Mouse (Mus musculus) limb, embryonic 13.5 days (tissue): ENCODE measurements at regions not wholly inside any gene's neighbourhood (a gene's known extent, or its start where the extent isn't known, plus 50 kb on each side); places are given as distances from the start of the nearest gene placed in this dataset.
A peak's percentile ranks its signal among the peaks of the same experiment; 100 is the strongest.
"Not testable (repeated sequence)": the region's sequence is repeated elsewhere in the genome, so short reads cannot be mapped to it uniquely, and the experiment has no call there.

Experiments
- ATAC-seq: fragments of 200-750 bp; cut with Nextera tagmentation; 2 replicates; pipeline ENCODE4 v1.8.0; 2017; ENCODE audit warnings: low read depth, moderate number of reproducible peaks, moderate TSS enrichment; ENCODE audit not compliant: low FRiP score
- H3K27ac ChIP-seq: fragments of 300-500 bp; sonication (generic); 2 replicates; pipeline ENCODE4 v1.5.1; 2015; ENCODE audit warnings: inconsistent platforms, mild to moderate bottlenecking, moderate library complexity
- H3K27me3 ChIP-seq: fragments of 300-500 bp; sonication (generic); 2 replicates; pipeline ENCODE4 v1.6.1; 2015; ENCODE audit warnings: mild to moderate bottlenecking, inconsistent platforms
- H3K36me3 ChIP-seq: fragments of 300-500 bp; sonication (generic); 2 replicates; pipeline ENCODE4 v1.6.1; 2015; ENCODE audit warnings: inconsistent platforms, mild to moderate bottlenecking, moderate library complexity
- H3K4me1 ChIP-seq: fragments of 300-500 bp; sonication (generic); 2 replicates; pipeline ENCODE4 v1.6.1; 2015; ENCODE audit warnings: inconsistent platforms
- H3K4me2 ChIP-seq: fragments of 300-500 bp; sonication (generic); replicated peaks from 2 replicates; pipeline ENCODE4 v1.6.1; 2015; ENCODE audit warnings: inconsistent platforms, mild to moderate bottlenecking, moderate library complexity
- H3K4me3 ChIP-seq: fragments of 300-500 bp; sonication (generic); 2 replicates; pipeline ENCODE4 v1.5.1; 2015; ENCODE audit warnings: moderate library complexity, mild to moderate bottlenecking, inconsistent platforms
- H3K9ac ChIP-seq: fragments of 300-500 bp; sonication (generic); 2 replicates; pipeline ENCODE4 v1.6.1; 2015; ENCODE audit warnings: mild to moderate bottlenecking, inconsistent platforms
- H3K9me3 ChIP-seq: fragments of 300-500 bp; sonication (generic); 2 replicates; pipeline ENCODE4 v1.6.1; 2016; ENCODE audit warnings: inconsistent platforms
- WGBS: fragments of 180-500 bp; shearing (Covaris S2); methylation state at CpG from one replicate; pipeline ENCODE4 v1.1.7; 2015; 5-methylcytosine and 5-hydroxymethylcytosine counted together

DNA sequence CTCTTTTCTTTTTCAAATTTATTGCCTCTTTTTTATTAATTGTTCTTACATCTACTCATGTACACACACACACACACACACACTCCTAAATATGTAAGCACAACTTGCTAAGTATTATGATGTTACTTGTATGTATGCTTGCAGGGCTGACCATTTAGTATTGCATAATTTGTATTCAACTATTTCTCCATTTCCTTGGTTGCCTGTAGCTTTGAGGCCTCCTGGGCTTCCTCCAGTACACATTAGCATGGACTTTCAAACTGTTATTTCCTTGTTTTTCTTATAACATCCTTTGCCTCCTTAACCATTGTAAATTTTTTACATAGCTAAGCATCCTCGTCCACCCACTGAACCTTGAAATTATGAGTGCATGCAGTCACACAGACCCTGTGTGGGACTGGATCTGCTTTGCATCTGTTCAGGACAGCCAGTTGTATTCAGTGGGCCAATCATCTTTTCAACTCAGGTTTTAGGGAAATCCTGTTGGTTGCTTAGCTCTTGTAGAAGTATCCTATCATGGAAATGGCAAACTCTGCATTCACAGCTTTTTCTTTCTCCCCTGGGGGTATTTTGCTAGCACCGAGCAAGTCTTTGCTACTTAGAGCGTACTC lies 110.8 kb upstream of the Ahi1 start:
- peaks cover 30% of the 10 kb centered on the region for H3K4me1 ChIP-seq
- no peaks in the 10 kb centered on the region for H3K9me3 ChIP-seq
- WGBS, result 29% methylated on average over 3 of the region's 3 CpGs
- no peak for ATAC-seq
- H3K27me3 ChIP-seq, result no peaks in the 10 kb centered on the region
- no peak overlapping the region for H3K27ac ChIP-seq
- no peaks in the 10 kb centered on the region for H3K36me3 ChIP-seq
- no peak overlapping the region for H3K4me2 ChIP-seq
- no peak overlapping the region for H3K4me3 ChIP-seq
- H3K9ac ChIP-seq, result no peak overlapping the region

DNA sequence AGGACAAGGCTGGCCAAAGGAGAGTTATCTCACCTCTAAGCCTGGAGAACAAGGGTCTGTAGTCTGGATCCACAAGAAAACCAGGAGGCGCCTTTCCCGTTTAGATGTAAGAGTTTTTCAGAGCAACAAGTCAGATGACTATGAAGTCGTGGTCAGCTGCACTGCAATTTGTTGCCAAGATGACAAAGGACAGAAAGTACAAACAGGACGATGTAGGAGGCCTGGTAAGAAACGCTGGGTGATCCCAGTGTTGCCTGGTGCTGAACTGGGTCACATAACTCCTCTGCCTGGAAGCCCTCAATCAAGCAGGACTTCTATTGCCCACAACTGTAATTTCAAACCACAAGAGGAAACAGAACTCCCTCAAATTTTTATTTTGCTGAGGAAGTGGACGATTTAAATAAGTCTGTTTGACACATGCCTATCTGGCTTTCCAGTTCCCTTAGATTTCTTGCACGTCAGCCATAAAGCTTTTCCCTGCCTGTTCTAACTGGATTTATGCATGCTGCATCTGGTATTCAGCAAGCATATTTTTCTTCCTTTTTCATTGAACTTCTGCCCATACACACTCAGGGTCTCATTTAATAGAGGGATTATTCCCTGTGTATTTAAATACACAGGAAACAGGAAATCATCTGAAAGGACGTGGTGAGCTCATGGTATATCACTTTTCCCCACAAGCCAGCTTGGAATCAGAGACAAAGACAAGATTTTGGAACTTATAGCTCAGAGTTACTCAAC lies 113.5 kb upstream of the Ahi1 start:
- H3K4me3 ChIP-seq, result no peak overlapping the region
- ATAC-seq, result peak; percentile 54; the same call in 1 of the 2 replicates
- H3K36me3 ChIP-seq, result no peaks in the 10 kb centered on the region
- WGBS, result 43% methylated on average over 8 of the region's 8 CpGs
- H3K9me3 ChIP-seq, result no peaks in the 10 kb centered on the region
- peak overlapping the region; percentile 35; the same call in 1 of the 2 replicates for H3K27ac ChIP-seq
- H3K9ac ChIP-seq, result no peak overlapping the region
- no peak overlapping the region for H3K4me2 ChIP-seq
- peaks cover 30% of the 10 kb centered on the region for H3K4me1 ChIP-seq
- no peaks in the 10 kb centered on the region for H3K27me3 ChIP-seq

DNA sequence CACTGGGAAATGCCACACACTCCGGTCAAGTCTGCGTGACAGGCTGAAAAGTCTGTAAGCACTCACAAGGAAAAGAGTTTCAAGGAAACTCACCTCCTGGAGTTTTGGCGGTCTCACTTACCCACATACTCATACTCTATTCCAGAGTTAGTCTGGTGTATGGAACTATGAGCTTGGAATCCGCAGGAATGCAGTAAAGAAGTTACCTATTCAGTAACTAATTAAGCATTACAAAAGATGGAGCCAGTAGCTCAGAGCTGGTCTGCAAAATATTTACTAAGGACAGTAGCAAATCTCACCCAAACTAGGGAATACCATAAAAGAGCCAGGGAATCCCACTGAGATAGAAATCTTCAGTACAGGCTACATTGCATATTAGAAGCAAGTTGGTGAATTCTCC lies 111.9 kb upstream of the Pde7b start:
- H3K4me2 ChIP-seq, H3K27me3 ChIP-seq, H3K36me3 ChIP-seq, H3K4me3 ChIP-seq, H3K9ac ChIP-seq, ATAC-seq, H3K27ac ChIP-seq, H3K9me3 ChIP-seq: not testable (repeated sequence)
- WGBS, result 75% methylated on average over 4 of the region's 4 CpGs
- H3K4me1 ChIP-seq, result peaks cover 18% of the 10 kb centered on the region

DNA sequence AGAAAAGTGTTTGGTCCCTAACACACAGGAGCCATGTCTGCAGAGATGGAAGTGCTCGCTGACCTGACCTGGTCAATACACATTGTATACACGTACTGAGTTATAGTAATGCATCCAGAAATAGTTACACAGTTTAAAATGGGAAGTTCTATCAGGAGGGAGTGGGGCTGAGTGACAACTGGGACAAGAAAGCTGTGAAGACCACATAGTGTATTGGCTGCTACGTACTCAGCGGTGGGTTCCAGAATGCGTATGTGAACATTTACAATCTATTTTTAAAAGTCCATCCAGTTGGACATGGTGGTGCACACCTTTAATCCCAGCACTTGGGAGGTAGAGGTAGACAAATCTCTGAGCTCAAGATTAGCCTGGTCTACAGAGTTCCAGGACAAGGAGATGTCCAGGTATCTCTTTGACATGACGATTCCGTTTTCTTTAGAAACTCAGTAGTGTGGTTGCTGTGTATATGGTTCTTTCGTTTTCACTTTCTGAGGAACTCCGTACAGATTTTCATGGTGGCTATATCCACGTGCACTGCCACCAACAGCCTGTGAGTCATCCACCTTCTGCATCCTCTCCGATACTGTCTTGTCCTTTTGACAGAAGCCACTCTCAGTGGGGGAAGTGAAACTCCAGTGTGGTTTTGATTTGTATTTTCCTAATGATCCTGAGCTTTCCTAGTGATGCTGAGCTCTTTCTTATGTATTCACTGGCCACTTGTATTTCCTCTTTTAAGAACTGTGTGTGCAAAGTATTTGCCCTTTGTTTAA lies 110.1 kb upstream of the Pde7b start:
- H3K9ac ChIP-seq, result no peak overlapping the region
- H3K27ac ChIP-seq, result no peak overlapping the region
- no peak for ATAC-seq
- no peak overlapping the region for H3K4me2 ChIP-seq
- no peaks in the 10 kb centered on the region for H3K36me3 ChIP-seq
- no peaks in the 10 kb centered on the region for H3K9me3 ChIP-seq
- H3K27me3 ChIP-seq, result no peaks in the 10 kb centered on the region
- H3K4me3 ChIP-seq, result no peak overlapping the region
- WGBS, result 89% methylated on average over 11 of the region's 11 CpGs
- peaks cover 13% of the 10 kb centered on the region for H3K4me1 ChIP-seq

DNA sequence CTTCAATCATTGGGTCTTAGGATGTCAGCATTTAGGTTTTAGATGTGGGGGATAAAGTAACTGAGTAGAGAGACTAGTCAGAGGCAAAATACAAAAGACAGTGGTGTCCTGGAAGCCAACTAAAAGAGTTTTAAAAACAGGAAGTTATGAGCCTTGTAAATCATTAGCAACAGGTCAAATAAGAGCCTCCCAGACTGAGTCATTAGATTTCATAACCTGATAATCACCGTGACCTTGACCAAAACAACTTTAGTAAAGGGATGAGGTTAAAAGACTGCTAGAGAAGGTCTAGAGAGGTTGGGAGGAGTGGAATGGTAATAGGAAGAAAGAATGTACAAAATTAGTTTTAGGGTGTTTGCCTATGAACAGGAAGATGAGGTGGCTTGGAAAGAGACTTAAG lies 103.4 kb upstream of the Pde7b start:
- 75% methylated on average over 1 of the region's 1 CpGs for WGBS
- H3K27ac ChIP-seq, result no peak overlapping the region
- no peaks in the 10 kb centered on the region for H3K27me3 ChIP-seq
- H3K4me3 ChIP-seq, result no peak overlapping the region
- H3K9me3 ChIP-seq, result no peaks in the 10 kb centered on the region
- H3K9ac ChIP-seq, result no peak overlapping the region
- no peak for ATAC-seq
- H3K4me1 ChIP-seq, result no peaks in the 10 kb centered on the region
- H3K36me3 ChIP-seq, result no peaks in the 10 kb centered on the region
- H3K4me2 ChIP-seq, result no peak overlapping the region

DNA sequence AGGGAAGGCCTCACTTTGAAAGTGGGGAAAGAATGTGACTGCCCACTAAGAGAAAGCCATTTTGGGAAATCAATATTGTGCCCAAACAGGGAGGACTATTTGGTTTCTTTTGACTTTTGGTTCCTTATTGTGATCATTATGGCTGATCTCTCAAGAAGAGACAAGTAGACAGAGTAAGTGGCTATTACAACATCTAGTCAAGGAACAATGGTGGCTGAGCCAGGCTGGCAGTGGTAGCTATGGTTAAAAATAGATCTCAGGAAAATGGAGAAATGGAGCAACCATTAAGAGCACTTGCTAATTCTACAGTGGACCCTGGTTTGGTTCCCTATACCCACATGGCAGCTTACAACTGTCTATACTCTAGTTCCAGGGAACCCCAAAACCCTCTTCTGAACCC lies 102.6 kb upstream of the Pde7b start:
- no peaks in the 10 kb centered on the region for H3K27me3 ChIP-seq
- no peaks in the 10 kb centered on the region for H3K4me1 ChIP-seq
- H3K9ac ChIP-seq, result no peak overlapping the region
- H3K4me2 ChIP-seq, result no peak overlapping the region
- H3K4me3 ChIP-seq, result no peak overlapping the region
- no peak overlapping the region for H3K27ac ChIP-seq
- no peak for ATAC-seq
- H3K36me3 ChIP-seq, result no peaks in the 10 kb centered on the region
- no peaks in the 10 kb centered on the region for H3K9me3 ChIP-seq

DNA sequence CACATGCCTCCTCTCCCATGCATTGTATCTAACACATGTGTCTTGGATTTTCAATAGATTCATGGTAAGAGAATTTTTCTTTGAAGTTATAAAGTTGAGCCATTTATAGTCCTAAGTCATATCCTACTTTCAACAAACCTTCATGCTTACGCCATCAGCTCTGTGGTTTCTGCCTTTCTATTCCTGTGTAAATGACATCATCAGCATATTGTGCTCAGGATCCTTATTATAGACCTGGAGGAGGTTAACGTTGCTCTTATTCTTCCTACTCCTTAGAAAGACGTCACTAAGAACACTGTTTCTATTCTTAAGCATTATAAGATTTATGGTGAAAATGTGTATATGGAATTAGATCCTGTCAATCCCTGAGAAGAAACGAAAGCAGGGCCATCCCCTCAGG lies 93.7 kb upstream of the Pde7b start:
- H3K27me3 ChIP-seq, result no peaks in the 10 kb centered on the region
- no peaks in the 10 kb centered on the region for H3K36me3 ChIP-seq
- H3K27ac ChIP-seq, result no peak overlapping the region
- H3K9ac ChIP-seq, result no peak overlapping the region
- H3K4me1 ChIP-seq, result 0 out of 2 replicates have a peak, but pooled peaks cover 3% of the 10 kb centered on the region
- H3K9me3 ChIP-seq, result no peaks in the 10 kb centered on the region
- no peak for ATAC-seq
- H3K4me2 ChIP-seq, result no peak overlapping the region
- no peak overlapping the region for H3K4me3 ChIP-seq
- 53% methylated on average over 4 of the region's 4 CpGs for WGBS

DNA sequence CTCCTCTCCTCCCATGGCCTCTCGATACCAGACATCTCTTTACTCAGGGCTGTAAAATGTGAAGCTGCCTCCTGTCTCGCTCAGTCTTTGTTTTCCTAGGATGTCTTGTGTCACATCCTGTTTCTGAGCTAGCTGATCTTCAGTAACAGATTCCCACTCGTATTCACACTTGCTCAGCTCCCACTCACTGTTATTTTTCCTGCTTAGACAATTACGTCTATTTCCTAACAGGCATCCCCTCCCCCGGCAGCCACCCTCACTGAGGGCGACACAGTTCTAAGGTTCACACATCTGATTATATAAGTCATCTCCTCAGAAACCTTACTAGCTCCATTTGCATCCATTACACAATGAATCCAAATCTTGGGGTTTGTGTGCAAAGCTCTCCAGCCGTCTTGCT lies 74.9 kb upstream of the Pde7b start:
- Histone ChIP-seq H3K9ac (no peak overlapping the region), H3K4me2 (no peak overlapping the region), H3K36me3 (no peaks in the 10 kb centered on the region), H3K4me3 (no peak overlapping the region), H3K9me3 (no peaks in the 10 kb centered on the region), H3K27ac (no peak overlapping the region), H3K27me3 (no peaks in the 10 kb centered on the region), H3K4me1 (no peaks in the 10 kb centered on the region)
- ATAC-seq, result no peak
- 65% methylated on average over 7 of the region's 7 CpGs for WGBS

DNA sequence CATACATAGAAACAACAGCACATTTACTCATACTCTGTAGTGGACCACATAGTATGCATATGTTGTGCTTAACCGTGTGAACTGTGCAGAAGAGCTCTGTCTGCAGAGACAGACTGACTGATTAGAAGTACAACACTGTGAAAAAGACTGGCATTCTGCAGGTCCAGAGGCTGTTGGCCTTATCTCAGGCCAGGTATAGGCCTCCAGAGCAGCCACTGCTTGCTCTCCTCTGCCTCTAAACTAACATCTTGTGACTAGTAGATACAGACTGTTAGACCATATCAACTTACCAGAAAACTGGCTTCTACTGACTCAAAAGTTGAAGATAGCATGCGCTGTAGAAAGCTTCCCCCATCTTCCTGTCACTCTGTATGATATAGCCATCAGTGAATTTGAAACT lies 73.5 kb upstream of the Pde7b start:
- no peak overlapping the region for H3K4me2 ChIP-seq
- H3K9ac ChIP-seq, result no peak overlapping the region
- H3K27ac ChIP-seq, result no peak overlapping the region
- H3K4me1 ChIP-seq, result no peaks in the 10 kb centered on the region
- H3K4me3 ChIP-seq, result no peak overlapping the region
- H3K36me3 ChIP-seq, result no peaks in the 10 kb centered on the region
- no peaks in the 10 kb centered on the region for H3K27me3 ChIP-seq
- no peak for ATAC-seq
- H3K9me3 ChIP-seq, result no peaks in the 10 kb centered on the region
- WGBS, result 87% methylated on average over 2 of the region's 2 CpGs

DNA sequence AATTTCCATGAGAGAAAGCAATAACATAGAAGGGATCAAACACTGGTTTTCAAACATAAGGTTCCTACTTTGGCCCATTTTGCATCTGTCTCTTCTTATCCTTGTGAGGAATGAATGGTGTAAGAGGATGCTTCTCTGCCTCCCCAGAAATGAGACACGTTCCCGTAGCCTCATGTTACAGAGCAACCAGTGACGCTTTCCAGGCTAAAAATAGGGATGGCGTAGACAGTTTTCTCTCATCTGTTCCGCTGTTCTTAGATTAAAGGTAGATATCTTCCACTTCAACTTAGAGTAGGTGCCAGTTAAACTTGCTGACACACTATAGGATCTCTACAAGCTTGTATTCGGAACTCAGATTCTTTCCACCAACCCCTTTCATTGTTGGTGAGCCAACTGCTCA lies 69.1 kb upstream of the Pde7b start:
- H3K4me2 ChIP-seq, result no peak overlapping the region
- no peak overlapping the region for H3K27ac ChIP-seq
- no peak for ATAC-seq
- no peaks in the 10 kb centered on the region for H3K4me1 ChIP-seq
- no peaks in the 10 kb centered on the region for H3K27me3 ChIP-seq
- H3K9ac ChIP-seq, result no peak overlapping the region
- no peaks in the 10 kb centered on the region for H3K9me3 ChIP-seq
- WGBS, result 83% methylated on average over 6 of the region's 6 CpGs
- H3K4me3 ChIP-seq, result no peak overlapping the region
- no peaks in the 10 kb centered on the region for H3K36me3 ChIP-seq

DNA sequence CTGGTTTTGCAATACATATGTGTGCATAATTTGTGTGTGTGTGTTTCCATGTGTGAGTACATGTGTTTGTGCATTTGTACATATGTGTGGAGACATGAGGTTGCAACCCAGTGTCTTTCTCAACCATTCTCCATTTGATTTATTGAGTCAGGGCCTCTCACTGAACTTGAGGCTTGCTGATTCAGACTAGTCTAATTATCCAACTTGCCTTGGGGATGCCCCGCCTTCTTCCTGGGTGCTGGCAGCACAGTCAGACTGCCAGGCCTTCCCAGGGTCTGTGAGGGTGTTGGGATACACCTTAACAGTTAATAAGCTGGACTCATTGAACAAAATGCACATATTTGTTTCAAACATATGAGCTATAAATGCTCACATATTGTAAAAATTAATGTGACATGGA lies 56.1 kb upstream of the Pde7b start:
- WGBS, result 86% methylated on average over 1 of the region's 1 CpGs
- Histone ChIP-seq H3K9me3 (no peaks in the 10 kb centered on the region), H3K36me3 (no peaks in the 10 kb centered on the region), H3K9ac (no peak overlapping the region), H3K4me2 (no peak overlapping the region), H3K27me3 (no peaks in the 10 kb centered on the region), H3K4me3 (no peak overlapping the region), H3K4me1 (0 out of 2 replicates have a peak, but pooled peaks cover 2% of the 10 kb centered on the region), H3K27ac (no peak overlapping the region)
- no peak for ATAC-seq

DNA sequence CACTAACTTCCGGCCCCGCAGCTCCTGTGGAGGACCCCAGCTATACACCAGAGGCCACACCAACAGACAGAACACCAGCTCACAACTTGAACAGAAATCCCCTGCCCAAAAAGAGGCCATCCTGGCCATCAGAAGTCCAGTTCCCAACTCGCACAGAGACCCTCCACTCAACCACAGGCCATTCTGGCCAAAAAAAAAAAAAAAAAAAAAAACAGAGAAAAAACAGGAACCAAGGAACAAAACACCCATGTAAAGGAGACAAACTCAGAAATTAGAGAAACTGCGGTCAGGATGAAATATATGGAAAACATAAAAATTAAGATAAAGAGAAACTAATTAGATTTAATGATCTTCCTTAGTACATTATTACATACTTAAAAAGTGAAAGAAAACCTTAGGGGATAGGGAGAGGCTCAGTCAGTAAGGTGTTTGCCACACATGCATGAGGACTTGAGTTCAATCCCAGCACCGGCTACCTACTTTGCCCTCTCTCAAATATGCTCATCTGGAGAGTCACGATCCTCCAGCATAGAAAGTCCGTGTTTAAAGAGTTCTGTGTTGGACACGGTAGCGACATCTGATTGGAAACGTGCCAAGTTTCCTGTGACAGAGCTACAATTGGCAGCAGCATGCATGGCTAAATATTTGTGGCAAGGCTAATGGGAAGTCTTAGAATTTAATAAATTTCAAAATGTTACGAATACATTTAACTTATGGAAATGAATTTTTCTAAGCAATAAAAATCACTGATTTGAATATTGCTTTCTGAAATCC lies 51.9 kb upstream of the Pde7b start:
- 72% methylated on average over 11 of the region's 11 CpGs for WGBS
- Histone ChIP-seq H3K9ac (no peak overlapping the region), H3K9me3 (no peaks in the 10 kb centered on the region), H3K4me2 (no peak overlapping the region), H3K4me1 (0 out of 2 replicates have a peak, but pooled peaks cover 2% of the 10 kb centered on the region), H3K36me3 (no peaks in the 10 kb centered on the region), H3K27me3 (no peaks in the 10 kb centered on the region), H3K27ac (no peak overlapping the region), H3K4me3 (no peak overlapping the region)
- no peak for ATAC-seq
